ENCODE assay signal across 25 mouse cellular contexts in genomic region chr3:129766106-129766505, GRCm38 (mm10). TPM values are rescaled to one million over a fixed set of nuclear protein-coding genes. Genes with fewer than 3 reads are reported as not detected.
"Had no signal": no experiment of that assay in that cellular context is flagged by ENCODE, and none has a peak within 500 bp of the region (broad histone marks: within the 10 kb centered on the region; RNA-seq: fewer than 3 reads in every experiment).

No protein-coding gene starts in this region.

- H3K27ac ChIP-seq: left cerebral cortex, adult 2 months; limb, embryonic 12.5 days; limb, embryonic 15.5 days; liver, embryonic 14.5 days; macrophage; midbrain, embryonic 12.5 days; midbrain, embryonic 15.5 days; neural tube, embryonic 12.5 days; neural tube, embryonic 15.5 days; stomach, embryonic 15.5 days had no signal

- H3K9me3 ChIP-seq: limb, embryonic 15.5 days; midbrain, embryonic 15.5 days; stomach, embryonic 15.5 days had no signal

- ATAC-seq: liver, postnatal 0 days; lung, postnatal 0 days; midbrain, embryonic 15.5 days had no signal

- H3K36me3 ChIP-seq: limb, embryonic 12.5 days; limb, embryonic 15.5 days; midbrain, embryonic 12.5 days; midbrain, embryonic 15.5 days; neural tube, embryonic 12.5 days; neural tube, embryonic 15.5 days; stomach, embryonic 15.5 days had no signal

- H3K4me2 ChIP-seq: limb, embryonic 12.5 days; limb, embryonic 15.5 days; liver, embryonic 11.5 days; lung, embryonic 14.5 days; midbrain, embryonic 12.5 days; midbrain, embryonic 15.5 days; neural tube, embryonic 12.5 days; neural tube, embryonic 15.5 days; stomach, embryonic 15.5 days had no signal

- DNase-seq: kidney, postnatal 10 days; kidney, postnatal 36 days; layer of hippocampus, postnatal 36 days; liver, postnatal 0 days; lung, embryonic 14.5 days; right cerebral cortex, adult 18-20 months; right cerebral cortex, postnatal 14 days; right cerebral cortex, postnatal 4 days; spleen, adult 18-20 months; thymus, postnatal 25 days had no signal

- H3K4me1 ChIP-seq: limb, embryonic 12.5 days; limb, embryonic 15.5 days; midbrain, embryonic 12.5 days; midbrain, embryonic 15.5 days; neural tube, embryonic 12.5 days; neural tube, embryonic 15.5 days; stomach, embryonic 15.5 days had no signal

- H3K27me3 ChIP-seq: limb, embryonic 12.5 days; limb, embryonic 15.5 days; midbrain, embryonic 12.5 days; midbrain, embryonic 15.5 days; neural tube, embryonic 12.5 days; neural tube, embryonic 15.5 days; stomach, embryonic 15.5 days had no signal

- H3K4me3 ChIP-seq: left cerebral cortex, adult 2 months; limb, embryonic 12.5 days; limb, embryonic 15.5 days; midbrain, embryonic 12.5 days; midbrain, embryonic 15.5 days; neural tube, embryonic 12.5 days; neural tube, embryonic 15.5 days; stomach, embryonic 15.5 days had no signal

- H3K9ac ChIP-seq: limb, embryonic 12.5 days; limb, embryonic 15.5 days; liver, embryonic 14.5 days; liver, postnatal 0 days; lung, embryonic 14.5 days; midbrain, embryonic 12.5 days; midbrain, embryonic 15.5 days; neural tube, embryonic 12.5 days; neural tube, embryonic 15.5 days; stomach, embryonic 15.5 days had no signal

RNA-seq across cellular contexts. Expression of gene Lrit3, which starts 37.7 kb away (rescaled TPM):
- total RNA-seq: layer of hippocampus, postnatal 10 days; layer of hippocampus, postnatal 36 days; left cerebral cortex, postnatal 36 days had no signal
- polyA plus RNA-seq: limb, embryonic 12.5 days; limb, embryonic 15.5 days; liver, embryonic 11.5 days; liver, embryonic 14.5 days; liver, postnatal 0 days; lung, embryonic 14.5 days; lung, postnatal 0 days; macrophage; midbrain, embryonic 12.5 days; midbrain, embryonic 15.5 days; neural tube, embryonic 12.5 days; neural tube, embryonic 15.5 days; stomach, embryonic 15.5 days; thymus, postnatal 0 days had no signal

RNA-seq across cellular contexts. Expression of gene Rrh, which starts 56.3 kb away (rescaled TPM):
- polyA plus RNA-seq: liver, postnatal 0 days; lung, postnatal 0 days; midbrain, embryonic 12.5 days; neural tube, embryonic 12.5 days; neural tube, embryonic 15.5 days; thymus, postnatal 0 days had no signal
